Mouse (Mus musculus) adrenal gland (tissue): ENCODE data around the gene Zfp444.

Source experiments
- intact Hi-C: fragments of 180-260 bp; cut with DNase I; formaldehyde crosslinking; loops from one replicate; pipeline ENCODE4 v1.15.1; 2025
- long read RNA-seq, 2 experiments: library from polyadenylated mRNA; unstranded; transcript quantifications; one replicate each; pipeline ENCODE4 v2.0.0; 2020; ENCODE audit warnings: borderline replicate concordance in 1 of 2; ENCODE audit not compliant: insufficient replicate concordance in 1 of 2

The Zfp444 gene
- long read RNA-seq, experiment 1, transcript Zfp444-203 (5 exons, 1,648 nt) = minor isoform, 7 of 21 reads
- long read RNA-seq, experiment 1, transcript Zfp444-201 (4 exons, 2,467 nt) = major isoform, 8 of 21 reads
- long read RNA-seq, experiment 1, partial matches to known transcripts = 1 of 21 reads
- long read RNA-seq, experiment 1, other reads (novel, unspliced or antisense) = 5 of 21 reads
- long read RNA-seq, experiment 2, transcript Zfp444-203 (5 exons, 1,648 nt) = major isoform, 11 of 25 reads
- long read RNA-seq, experiment 2, transcript Zfp444-201 (4 exons, 2,467 nt) = minor isoform, 10 of 25 reads
- long read RNA-seq, experiment 2, partial matches to known transcripts = 3 of 25 reads
- long read RNA-seq, experiment 2, other reads (novel, unspliced or antisense) = 1 of 25 reads

- intact Hi-C loops = no loop called here
These were observed at the start of gene Zfp444 for GRCm38 (mm10) chr7:6172006-6172649. Gene Zfp444 (plus strand): TSS chr7:6172226.

DNA sequence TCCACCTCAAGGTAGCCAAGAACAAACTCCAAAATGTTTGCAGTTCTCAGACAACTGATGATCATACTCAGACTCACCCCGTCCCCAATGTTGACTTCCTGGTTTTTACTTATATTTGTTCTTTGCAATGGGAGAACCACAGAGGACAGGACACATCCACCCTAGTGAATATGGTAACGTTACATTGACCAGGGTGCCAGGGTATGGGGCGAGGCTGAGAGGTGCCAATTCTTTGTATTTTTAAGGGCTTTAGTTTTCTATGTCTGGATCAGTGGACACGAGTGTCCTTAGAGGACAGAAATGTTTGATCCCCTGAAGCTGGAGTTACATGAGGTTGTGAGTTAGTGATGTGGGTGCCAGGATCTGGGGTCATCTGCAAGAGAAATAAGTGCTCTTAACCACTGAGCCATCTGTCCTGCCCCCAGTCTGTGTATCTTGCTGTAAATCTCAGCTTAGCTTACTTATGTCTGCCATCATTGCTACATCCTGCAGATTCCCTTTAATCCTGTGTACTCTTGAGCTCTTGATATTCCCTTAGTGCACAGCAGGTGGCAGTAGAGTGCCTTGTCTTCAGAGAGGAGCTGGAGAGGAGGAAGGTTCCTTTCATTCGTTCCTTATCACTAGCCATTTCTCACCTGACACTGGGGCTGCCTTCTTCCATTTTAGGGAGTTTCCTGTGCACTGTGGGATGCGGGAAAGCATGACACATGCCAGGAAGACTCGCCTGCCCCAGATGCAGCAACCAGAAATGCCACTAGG, 45.2 kb upstream of the Zfp444 start:
- intact Hi-C loops = loop anchor here (2.0 kb wide), 2 partner anchors 48 to 66 kb away; no protein-coding TSS in a partner anchor

DNA sequence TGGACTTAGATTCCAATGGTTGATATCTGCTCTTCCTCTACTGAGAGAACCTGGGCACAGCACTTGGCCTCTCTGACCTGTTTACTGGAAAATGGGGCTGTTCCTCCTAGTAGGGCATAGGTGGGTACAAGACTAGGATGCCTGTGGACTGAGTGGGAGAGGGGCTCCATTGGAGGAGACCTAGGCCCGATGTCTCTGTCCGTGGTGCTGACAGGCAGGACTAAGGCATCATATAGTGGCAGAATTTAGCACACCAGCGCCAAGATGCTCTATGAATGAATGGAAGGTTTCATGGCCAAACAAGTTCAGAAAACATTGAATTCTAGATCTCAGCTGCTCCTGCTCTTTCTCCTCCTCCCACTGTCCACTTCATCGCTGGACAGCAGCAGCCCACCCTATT, 41.7 kb upstream of the Zfp444 start:
- intact Hi-C loops = no loop called here

- intact Hi-C loops = no loop called here
These were observed 39.4 kb upstream of the Zfp444 start for GRCm38 (mm10) chr7:6132646-6133045.

- intact Hi-C loops = no loop called here
These were observed 35.5 kb upstream of the Zfp444 start for GRCm38 (mm10) chr7:6136497-6136896.

DNA sequence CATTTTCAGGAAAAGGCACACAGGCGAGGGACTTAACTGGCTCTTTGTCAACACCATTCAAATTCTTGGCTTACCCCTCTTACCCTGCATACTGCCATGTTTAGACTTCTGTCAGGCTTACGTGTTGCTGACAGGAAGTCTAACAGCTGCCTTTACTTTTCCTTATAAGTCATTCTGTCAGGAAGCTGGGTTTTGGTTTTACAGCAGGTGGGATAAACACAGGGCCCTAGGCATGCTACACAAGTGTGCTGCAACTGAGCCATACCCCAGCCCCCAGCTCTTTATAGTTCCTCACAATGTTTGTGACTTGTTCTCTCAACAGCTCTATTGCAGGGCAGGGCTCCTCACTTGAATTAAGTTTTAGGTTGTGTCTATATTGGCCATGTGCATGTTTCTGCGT, 32.7 kb upstream of the Zfp444 start:
- intact Hi-C loops = no loop called here

GRCm38 (mm10) chr7:6143991-6144531, 28.0 kb upstream of the Zfp444 start:
- intact Hi-C loops = no loop called here

DNA sequence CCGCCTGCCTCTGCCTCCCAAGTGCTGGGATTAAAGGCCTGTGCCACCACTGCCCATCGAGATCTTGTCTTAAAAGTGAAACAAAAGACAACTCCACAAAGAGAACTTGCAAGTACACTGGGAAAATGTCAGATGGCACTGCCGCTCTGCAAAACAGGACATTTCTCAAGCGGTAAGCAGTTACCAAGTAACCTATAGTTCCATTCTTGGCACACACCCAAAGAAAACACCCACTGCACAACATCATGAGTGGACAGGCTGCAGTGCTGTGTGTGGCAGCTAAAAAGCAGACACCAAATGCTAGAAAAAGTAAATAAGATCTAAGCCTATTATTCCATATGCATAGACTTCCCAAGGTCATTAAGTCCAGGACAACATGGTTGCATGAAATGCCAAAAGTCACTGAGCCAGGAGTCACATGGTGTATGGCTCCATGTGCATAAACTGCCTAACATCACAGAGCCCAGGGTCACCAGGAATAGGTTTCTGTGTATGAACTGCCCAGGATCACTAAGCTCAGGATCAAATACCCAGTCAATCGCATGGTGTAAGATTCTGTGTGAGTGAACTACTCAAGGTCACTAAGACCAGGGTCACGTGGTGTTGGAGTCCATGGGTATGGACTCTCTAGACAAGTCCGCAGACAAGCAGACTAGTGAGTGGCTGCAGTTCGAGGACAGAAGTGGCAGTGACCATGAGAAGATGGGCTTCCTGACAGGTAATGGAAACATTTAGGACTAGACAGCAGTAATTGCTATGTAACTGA, 26.4 kb upstream of the Zfp444 start:
- intact Hi-C loops = no loop called here

- intact Hi-C loops = no loop called here
These were observed 25.6 kb upstream of the Zfp444 start for GRCm38 (mm10) chr7:6146194-6146981.

DNA sequence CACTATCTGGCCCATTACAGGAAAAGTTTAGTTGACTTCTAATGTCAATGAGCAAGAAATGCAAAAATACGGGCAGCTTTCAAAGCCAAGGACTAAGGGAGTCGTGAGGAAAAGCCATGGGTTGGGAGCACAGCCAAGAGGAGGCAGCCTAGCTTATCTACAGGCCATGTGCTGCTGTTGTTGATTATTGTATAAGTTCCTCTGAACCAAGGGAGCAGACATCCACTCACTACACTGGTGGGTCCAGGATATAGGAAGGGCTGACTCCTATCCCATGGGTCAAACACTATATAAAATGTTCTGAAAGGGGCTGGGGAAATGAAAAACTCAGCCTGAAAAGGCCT, 25.1 kb upstream of the Zfp444 start:
- intact Hi-C loops = no loop called here

- intact Hi-C loops = no loop called here
These were observed 24.3 kb upstream of the Zfp444 start for GRCm38 (mm10) chr7:6147688-6148087.

DNA sequence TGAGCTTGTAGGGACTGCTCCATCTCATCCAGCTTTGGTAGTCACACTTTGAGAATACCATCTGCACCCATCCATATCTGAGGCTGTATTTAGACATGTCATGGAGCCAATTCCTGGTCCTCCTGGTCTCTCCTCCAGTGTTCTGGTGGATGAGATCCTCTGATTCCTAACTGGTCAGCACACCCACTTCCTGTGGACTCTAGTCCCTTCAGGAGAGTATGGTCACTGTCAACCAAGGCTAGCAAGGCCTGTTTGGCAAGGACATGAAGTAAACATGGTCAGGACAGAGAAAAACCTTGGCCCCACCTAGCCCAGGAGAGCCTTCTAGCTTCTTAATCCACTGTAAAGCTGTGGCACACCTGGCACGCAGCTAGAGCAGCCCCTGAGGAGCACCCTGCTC, 20.8 kb upstream of the Zfp444 start:
- intact Hi-C loops = no loop called here

- intact Hi-C loops = no loop called here
These were observed 20.0 kb upstream of the Zfp444 start for GRCm38 (mm10) chr7:6152036-6152435.

DNA sequence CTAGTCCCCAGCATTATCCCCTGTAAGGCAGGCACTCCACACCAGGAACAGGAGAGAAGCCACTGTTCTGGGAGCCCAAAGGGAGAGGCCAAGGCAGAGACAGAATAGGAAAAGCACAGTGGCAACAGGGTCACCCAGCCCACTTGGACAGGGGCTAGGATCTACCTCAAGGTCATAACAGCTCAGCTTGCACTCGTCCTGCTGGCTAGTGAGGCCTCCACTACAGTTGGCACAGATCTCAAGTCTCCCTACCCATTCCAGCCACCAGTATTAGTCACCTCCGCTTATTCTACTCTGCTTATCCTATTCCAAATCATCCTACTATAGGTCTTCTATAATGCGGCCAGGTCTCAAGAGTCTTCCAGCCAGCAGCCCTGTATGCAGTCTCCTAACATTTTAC, 18.9 kb upstream of the Zfp444 start:
- intact Hi-C loops = no loop called here

DNA sequence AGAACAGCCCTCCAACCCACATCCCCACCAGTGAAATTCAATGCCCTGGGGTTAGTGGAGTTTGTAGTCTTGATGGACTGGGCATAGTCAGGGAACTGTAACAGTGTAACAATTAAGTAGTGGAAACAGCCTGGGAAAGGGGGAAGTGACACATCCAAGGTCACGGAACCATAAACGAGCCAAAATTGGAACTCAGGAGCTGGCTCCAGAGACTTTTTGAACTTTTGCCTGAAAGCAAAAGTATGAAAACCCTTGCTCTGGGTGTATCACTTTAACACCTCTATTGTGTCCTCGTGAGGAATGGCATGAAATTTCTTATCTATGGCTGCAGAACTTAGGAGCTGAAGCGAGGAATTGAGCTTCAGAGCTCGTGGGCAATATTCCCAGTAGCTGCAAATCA, 17.9 kb upstream of the Zfp444 start:
- intact Hi-C loops = no loop called here

DNA sequence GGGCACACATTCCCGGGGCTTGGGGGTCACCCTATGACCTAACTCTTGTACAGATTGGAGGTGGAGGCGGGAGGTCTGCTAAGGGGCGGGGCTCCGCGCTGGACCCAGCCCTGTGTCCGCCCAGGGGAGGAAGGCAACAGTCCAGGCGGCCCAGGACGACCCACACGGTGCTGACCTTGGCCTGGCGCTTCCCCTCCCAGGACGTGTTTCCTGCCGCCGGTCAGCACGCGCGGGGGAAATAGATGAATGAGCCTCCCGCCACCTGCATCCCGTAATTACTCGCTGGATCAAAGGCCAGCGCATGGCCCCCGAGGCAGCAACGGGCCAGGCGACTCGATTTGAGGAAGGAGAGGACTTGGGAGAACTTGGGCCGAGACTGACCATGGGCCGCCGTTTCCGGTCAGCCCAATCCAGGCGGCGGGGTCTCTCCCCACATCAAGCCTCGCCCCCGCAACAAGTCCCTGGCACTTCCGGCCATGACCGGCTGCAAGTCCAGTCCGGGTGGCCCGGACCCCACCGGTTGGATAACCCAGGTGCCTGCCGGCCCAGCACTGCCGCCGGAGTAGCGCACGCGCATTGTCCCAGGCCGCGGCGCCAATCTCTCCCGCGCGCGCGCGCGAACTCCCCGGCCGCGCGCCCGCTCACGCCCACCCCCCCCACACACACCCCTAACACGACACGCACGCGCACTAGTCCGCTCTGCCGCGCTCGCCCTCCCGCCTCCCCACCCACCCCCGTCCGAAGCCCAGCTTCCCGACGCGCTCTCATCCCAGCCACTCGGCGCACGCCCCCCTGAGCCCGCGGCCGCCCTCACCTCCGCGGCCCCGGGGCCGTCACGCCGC, 16.8 kb upstream of the Zfp444 start:
- intact Hi-C loops = no loop called here

DNA sequence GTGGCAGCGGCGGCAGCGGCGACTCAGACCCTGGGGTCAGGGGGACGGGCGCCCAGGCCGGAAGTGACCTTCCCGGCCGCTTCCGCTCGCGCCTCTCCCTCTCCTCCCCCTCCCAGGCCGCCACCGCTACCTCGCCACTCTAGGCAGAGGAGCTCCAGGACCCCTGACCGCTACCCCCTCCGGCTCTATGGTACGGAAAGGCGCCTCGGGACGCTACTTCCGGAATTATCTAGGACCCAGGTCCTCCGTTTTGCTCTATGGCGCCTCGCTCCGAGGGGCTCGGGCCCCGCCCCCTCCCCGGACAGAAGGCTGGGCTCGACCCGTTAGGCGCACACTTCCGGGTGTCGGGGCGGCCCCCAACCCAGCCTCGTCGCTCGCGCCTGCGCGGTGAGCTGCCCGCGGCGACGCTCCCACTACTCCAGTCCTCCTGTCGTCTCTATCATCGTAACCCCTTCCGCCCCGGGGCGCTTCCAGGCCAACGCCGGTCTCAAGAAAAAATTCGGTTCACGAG, 16.1 kb upstream of the Zfp444 start, which contains the start of gene Zfp787:
Gene Zfp787, minus strand, starts transcription at position 97 of the 511 bp plus-strand sequence.
- intact Hi-C loops = no loop called here

DNA sequence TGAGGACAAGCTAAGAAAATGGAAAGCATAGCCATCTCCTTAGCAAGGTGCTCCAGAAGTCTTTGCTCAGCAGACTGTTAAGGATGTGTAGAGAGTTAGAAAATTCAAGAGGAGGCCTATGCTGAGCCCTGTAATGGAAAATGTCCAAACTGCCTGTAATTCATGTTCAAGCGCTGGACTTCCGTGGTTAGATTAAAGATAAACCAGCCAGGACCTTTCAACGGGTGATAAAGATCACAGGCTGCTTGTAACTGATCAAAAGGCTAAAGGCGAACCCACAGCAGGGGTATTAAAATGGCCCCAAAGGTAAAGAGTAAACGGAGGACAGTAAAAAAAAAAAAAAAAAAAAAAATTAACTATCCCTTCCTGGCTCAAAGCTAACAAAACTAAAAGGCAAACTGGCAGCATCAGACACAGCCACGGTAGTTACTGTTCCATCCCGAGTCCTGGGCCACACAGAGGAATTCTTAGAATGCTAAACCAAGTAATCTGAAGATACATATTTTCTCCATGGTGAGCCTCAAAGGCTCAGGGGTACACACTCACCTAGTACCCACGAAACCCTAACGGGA, 15.0 kb upstream of the Zfp444 start:
- intact Hi-C loops = no loop called here

DNA sequence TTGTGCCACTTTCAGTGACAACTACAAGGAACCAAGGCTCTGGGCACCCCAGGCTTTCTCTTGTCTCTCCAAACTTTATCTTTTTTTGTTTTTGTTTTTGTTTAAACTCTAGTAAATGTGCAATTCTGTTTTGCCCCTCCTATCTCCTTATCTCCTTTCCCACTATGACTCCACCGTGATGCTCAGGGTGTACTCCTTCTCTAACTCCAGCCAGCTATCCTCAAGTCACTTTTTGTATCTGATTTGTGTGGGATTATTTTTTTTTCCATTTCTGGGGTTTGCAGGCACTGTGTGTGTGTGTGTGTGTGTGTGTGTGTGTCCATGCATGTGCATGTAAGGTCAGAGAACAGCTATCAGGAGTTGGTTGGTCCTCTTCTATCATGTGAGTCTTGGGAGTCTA, 14.5 kb upstream of the Zfp444 start:
- intact Hi-C loops = no loop called here
